Mouse (Mus musculus): Measurements from ENCODE around the gene Wdr54.

DNA sequence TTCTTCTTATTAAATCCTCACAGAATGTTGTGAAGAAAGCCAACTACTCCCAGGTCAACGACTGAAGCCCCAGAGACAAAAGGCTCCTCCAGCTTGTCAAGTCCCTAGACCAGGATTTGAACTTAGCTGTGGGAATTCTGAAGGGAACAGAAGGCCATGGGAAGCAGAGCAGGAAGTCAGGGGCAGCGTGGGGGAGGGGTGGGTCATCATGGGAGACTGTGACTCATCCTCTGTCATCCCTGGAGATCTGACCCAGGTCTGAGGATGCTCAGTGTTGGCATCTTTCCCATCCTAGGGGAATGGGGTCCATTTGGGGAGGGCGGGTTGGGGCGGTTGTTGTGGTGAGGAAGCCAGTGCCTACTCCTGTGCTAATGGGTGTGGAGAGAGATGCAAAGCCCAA, 14.6 kb downstream of the Wdr54 start:
- no peak for TF ChIP-seq CTCF (IDR thresholded peaks at IDR 0.05; ENCODE audit: extremely low read depth, insufficient read depth, insufficient read length, insufficient replicate concordance)
- no peak for TF ChIP-seq POLR2A (IDR thresholded peaks at IDR 0.05; ENCODE audit: low read depth, low read length)

Measured in spleen, adult 2 months (tissue).